Mouse (Mus musculus) E14TG2a.4 (cell line): ENCODE data around the gene Rhof.

Experiments
- CTCF ChIP-seq: conservative IDR thresholded peaks from 2 replicates; pipeline ENCODE4 v1.5.1; 2014; ENCODE audit warnings: low read length
- NANOG ChIP-seq: IDR thresholded peaks from 2 replicates; pipeline ENCODE4 v1.6.1; 2014; ENCODE audit warnings: borderline replicate concordance, low read length, mixed read lengths
- POU5F1 ChIP-seq: IDR thresholded peaks from 2 replicates; pipeline ENCODE4 v1.6.1; 2014; ENCODE audit warnings: low read length, borderline replicate concordance

DNA sequence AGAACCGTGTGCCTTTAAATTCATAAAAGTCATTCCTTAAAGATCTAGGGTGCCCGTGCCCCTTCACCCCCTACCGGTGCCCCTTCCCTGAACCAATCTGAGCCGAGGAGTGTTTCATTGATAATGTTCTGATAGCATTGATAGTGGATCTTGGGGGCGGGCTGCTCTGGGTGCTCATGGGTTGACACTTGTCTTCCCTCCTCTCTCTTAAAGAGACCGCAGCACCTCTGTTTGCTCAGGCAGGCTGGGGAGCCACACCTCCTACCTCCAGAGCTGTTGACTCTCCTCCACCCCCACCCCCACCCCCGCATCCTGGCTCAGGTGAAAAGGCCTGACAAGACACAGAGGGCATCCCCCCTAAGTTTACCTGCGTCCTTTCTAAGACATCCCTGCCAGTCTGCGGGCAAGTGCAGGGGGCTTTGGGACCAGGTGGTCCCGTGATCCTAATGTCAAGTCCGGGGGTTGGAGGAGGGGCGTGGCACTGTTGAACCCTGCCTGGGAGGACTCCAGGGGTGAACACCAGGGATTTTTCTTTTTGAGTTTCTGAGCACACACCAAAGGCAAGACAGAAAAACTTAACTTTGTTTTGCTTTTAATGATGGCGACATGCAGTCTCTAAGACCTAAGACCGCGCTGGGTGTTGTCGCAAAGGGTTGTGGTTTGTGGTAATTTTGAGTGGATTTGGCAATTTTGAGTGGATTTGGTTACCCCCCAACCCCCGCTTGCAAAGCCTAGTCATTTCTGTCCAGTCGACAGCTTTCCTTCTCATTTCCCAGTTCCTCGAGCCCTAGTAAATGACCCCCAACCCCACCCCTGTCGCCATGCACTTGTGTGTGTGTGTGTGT is 12.5 kb upstream of the Rhof start:
- TF ChIP-seq CTCF (no peak), POU5F1 (no peak), NANOG (no peak)
